In the genomic region with DNA sequence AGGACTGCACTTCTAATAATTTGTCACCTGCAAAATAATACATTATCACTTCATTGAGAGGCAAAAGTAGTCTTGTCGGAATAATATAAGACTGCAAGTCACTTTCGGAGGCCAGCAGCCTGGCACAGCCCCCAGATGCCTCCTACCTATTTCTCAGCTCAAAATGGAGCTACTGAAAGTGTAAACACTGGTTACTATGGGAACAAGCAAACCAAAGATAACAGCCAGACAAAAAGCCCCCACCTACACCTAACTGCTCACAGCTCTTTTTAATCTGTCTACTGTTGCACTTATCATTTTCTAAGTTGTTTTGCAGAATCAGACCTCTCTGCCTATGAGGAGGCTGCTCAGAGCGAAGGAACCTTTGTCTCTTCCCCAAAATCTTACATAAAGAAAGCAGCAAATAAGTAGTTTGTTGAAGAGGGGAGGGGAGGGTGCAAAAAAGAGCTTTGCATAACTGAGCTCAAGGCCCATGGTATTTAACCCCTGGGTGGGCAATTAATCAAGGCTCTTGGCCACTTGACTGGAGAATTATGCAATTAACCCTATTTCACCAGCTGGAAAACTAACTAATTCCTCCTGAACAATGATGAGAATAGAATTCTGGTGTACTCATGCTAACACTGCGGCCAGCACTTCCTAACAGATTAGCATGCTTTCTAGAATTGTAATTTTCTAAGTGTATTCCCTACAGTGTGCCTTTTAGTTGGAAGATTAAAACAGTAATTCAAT, we compare ENCODE assay signal across 8 mouse cellular contexts.
DNase-seq lines count a peak whose midpoint lies in the region; ATAC-seq lines count a peak whose summit lies in the region.
"Had no signal": no experiment of that assay in that cellular context is flagged by ENCODE, and none has a peak within 500 bp of the region (broad histone marks: within the 10 kb centered on the region; RNA-seq: fewer than 3 reads in every experiment).

No protein-coding gene starts in this region.

- no peak overlapping the region for H3K4me2 ChIP-seq in neural tube, embryonic 13.5 days
- no peak overlapping the region for H3K4me2 ChIP-seq in neural tube, embryonic 15.5 days
- no peak overlapping the region for H3K4me2 ChIP-seq in forebrain, embryonic 14.5 days (ENCODE audit: low read length)
- H3K4me2 ChIP-seq: liver, embryonic 11.5 days had no signal

- no peak overlapping the region for H3K27ac ChIP-seq in neural tube, embryonic 13.5 days (replicated peaks)
- H3K27ac ChIP-seq in neural tube, embryonic 15.5 days (replicated peaks) = no peak overlapping the region
- 0 out of 2 replicates have a peak overlapping the region, but pooled peaks have one; percentile 14 for H3K27ac ChIP-seq in forebrain, embryonic 14.5 days (ENCODE audit: low read depth, low read length)

- no peaks in the 10 kb centered on the region for H3K27me3 ChIP-seq in neural tube, embryonic 13.5 days
- no peaks in the 10 kb centered on the region for H3K27me3 ChIP-seq in neural tube, embryonic 15.5 days (replicated peaks)
- H3K27me3 ChIP-seq in forebrain, embryonic 14.5 days (replicated peaks; ENCODE audit: control insufficient read depth, insufficient read depth, low read length) = no peaks in the 10 kb centered on the region

- WGBS in neural tube, embryonic 13.5 days = 67% methylated on average over 4 of the region's 4 CpGs
- 56% methylated on average over 4 of the region's 4 CpGs for WGBS in neural tube, embryonic 15.5 days
- WGBS in forebrain, embryonic 14.5 days = 11% methylated on average over 4 of the region's 4 CpGs

- peaks cover 12% of the 10 kb centered on the region for H3K4me1 ChIP-seq in neural tube, embryonic 13.5 days (replicated peaks)
- H3K4me1 ChIP-seq in neural tube, embryonic 15.5 days = 0 out of 2 replicates have a peak, but pooled peaks cover 9% of the 10 kb centered on the region
- peaks cover 12% of the 10 kb centered on the region for H3K4me1 ChIP-seq in forebrain, embryonic 14.5 days (ENCODE audit: control insufficient read depth, insufficient read depth, low read length)

- peaks cover 19% of the 10 kb centered on the region for H3K36me3 ChIP-seq in neural tube, embryonic 13.5 days
- peaks cover 7% of the 10 kb centered on the region; the same call in 1 of the 2 replicates for H3K36me3 ChIP-seq in neural tube, embryonic 15.5 days
- H3K36me3 ChIP-seq in forebrain, embryonic 14.5 days (ENCODE audit: control insufficient read depth, insufficient read depth, low read length) = 0 out of 2 replicates have a peak, but pooled peaks cover 3% of the 10 kb centered on the region

- H3K4me3 ChIP-seq in neural tube, embryonic 13.5 days = no peak overlapping the region
- no peak overlapping the region for H3K4me3 ChIP-seq in neural tube, embryonic 15.5 days (replicated peaks)
- H3K4me3 ChIP-seq in forebrain, embryonic 14.5 days (ENCODE audit: low read depth, low read length) = no peak overlapping the region

- intact Hi-C loops in heart, postnatal 36 days (cut with DNase I) = loop anchor here (10.0 kb wide), 1 partner anchor 453 kb away; no protein-coding TSS in a partner anchor

- no peaks in the 10 kb centered on the region; the same call in 1 of the 2 replicates for H3K9me3 ChIP-seq in neural tube, embryonic 13.5 days
- no peaks in the 10 kb centered on the region for H3K9me3 ChIP-seq in neural tube, embryonic 15.5 days (replicated peaks)
- H3K9me3 ChIP-seq in forebrain, embryonic 14.5 days (replicated peaks; ENCODE audit: control insufficient read depth, low read length) = no peaks in the 10 kb centered on the region

- H3K9ac ChIP-seq in neural tube, embryonic 13.5 days = no peak overlapping the region
- H3K9ac ChIP-seq in neural tube, embryonic 15.5 days (replicated peaks) = no peak overlapping the region
- no peak overlapping the region for H3K9ac ChIP-seq in forebrain, embryonic 14.5 days (ENCODE audit: low read length)

- ATAC-seq in neural tube, embryonic 13.5 days (ENCODE audit: low read depth) = peak; percentile 63; the same call in 1 of the 2 replicates
- ATAC-seq in neural tube, embryonic 15.5 days (ENCODE audit: low FRiP score) = no peak; the same call in 1 of the 2 replicates
- peak; percentile 79 for ATAC-seq in forebrain, embryonic 14.5 days

- DNase-seq in forebrain, embryonic 14.5 days (ENCODE audit: low spot score) = peak; percentile 78
- peak; percentile 81 for DNase-seq in layer of hippocampus, adult 9-11 months
- peak; percentile 77 to 84 for DNase-seq in right cerebral cortex, postnatal 36 days (ENCODE audit: low spot score in 2 of 2)
- no peak for DNase-seq in spleen, postnatal 10 days (ENCODE audit: low spot score in 2 of 2)
- DNase-seq in heart, postnatal 36 days = no peak

Comparison
In these comparisons a context has a peak if more than half of its experiments do, and no peak if none do; other contexts are left out.
1. DNase-seq: peak in forebrain, embryonic 14.5 days (single experiment), layer of hippocampus, adult 9-11 months (single experiment) and right cerebral cortex, postnatal 36 days (2 of 2); none in spleen, postnatal 10 days (0 of 2) and heart, postnatal 36 days (0 of 2).